Mouse (Mus musculus) CH12.LX (cell line): ENCODE measurements around the gene Tbl2. TPM values are rescaled to one million over a fixed set of nuclear protein-coding genes. Genes with fewer than 3 reads are reported as not detected.

Experiments
- DNase-seq: peaks from one replicate; pipeline ENCODE4 v3.0.0-alpha.2; 2013; ENCODE audit errors: extremely low read depth
- H3K27ac ChIP-seq: 2 replicates; pipeline ENCODE4 v1.5.1; 2012; ENCODE audit warnings: low read depth, mild to moderate bottlenecking, control low read depth, moderate library complexity; ENCODE audit not compliant: insufficient read depth
- H3K27me3 ChIP-seq: replicated peaks from 2 replicates; pipeline ENCODE3; 2012; ENCODE audit warnings: inconsistent platforms
- H3K36me3 ChIP-seq, 2 experiments: replicated peaks in 1 of 2; 2 replicates each; pipeline versions ENCODE3 to v1.6.1; 2012; ENCODE audit warnings: inconsistent platforms in 1 of 2, low read length in 1 of 2, mild to moderate bottlenecking in 1 of 2, mixed read lengths in 1 of 2, moderate library complexity in 1 of 2; ENCODE audit not compliant: control insufficient read depth in 1 of 2, insufficient read depth in 1 of 2
- H3K4me1 ChIP-seq, 2 experiments: 2 replicates each; pipeline ENCODE4 v1.6.1; 2012; ENCODE audit warnings: inconsistent platforms in 1 of 2, moderate library complexity in 1 of 2; ENCODE audit not compliant: insufficient read depth in 2 of 2, control insufficient read depth in 1 of 2
- H3K4me2 ChIP-seq: 2 replicates; pipeline ENCODE4 v1.6.1; 2012; ENCODE audit warnings: low read depth, mild to moderate bottlenecking, control low read depth; ENCODE audit not compliant: poor library complexity, insufficient read depth, severe bottlenecking
- H3K4me3 ChIP-seq, 3 experiments: fragments of 150-350 bp in 1 of 3; sonication (generic) in 1 of 3; replicated peaks in 1 of 3; 2 replicates each; pipeline versions ENCODE3 to v1.5.1; 2011 to 2012; ENCODE audit warnings: low read depth in 2 of 3, low read length in 2 of 3, mild to moderate bottlenecking in 2 of 3, moderate library complexity in 2 of 3, control low read depth in 1 of 3, improper control_type of control experiment in 1 of 3, inconsistent platforms in 1 of 3, mixed read lengths in 1 of 3; ENCODE audit not compliant: poor library complexity in 1 of 3
- H3K79me2 ChIP-seq: replicated peaks from 2 replicates; pipeline ENCODE4 v1.6.1; 2012; ENCODE audit warnings: mild to moderate bottlenecking, moderate library complexity; ENCODE audit not compliant: control insufficient read depth, poor library complexity, insufficient read depth, severe bottlenecking; ENCODE audit errors: extremely low read depth
- H3K9ac ChIP-seq: 2 replicates; pipeline ENCODE4 v1.6.1; 2012; ENCODE audit warnings: low read depth, mild to moderate bottlenecking, control low read depth, moderate library complexity; ENCODE audit not compliant: insufficient read depth
- H3K9me3 ChIP-seq: replicated peaks from 2 replicates; pipeline ENCODE3; 2012; ENCODE audit warnings: low read length, inconsistent platforms, mixed read lengths
- CHD1 ChIP-seq: IDR thresholded peaks from 2 replicates; pipeline ENCODE4 v1.6.1; 2012; ENCODE audit warnings: low read depth, low read length, improper control_type of control experiment, inconsistent platforms
- CHD2 ChIP-seq: IDR thresholded peaks from 2 replicates; pipeline ENCODE4 v1.6.1; 2011; ENCODE audit warnings: low read length, improper control_type of control experiment
- JUN ChIP-seq: IDR thresholded peaks from 2 replicates; pipeline ENCODE4 v1.6.1; 2011; ENCODE audit warnings: low read depth, mild to moderate bottlenecking, low read length, improper control_type of control experiment, moderate library complexity; ENCODE audit not compliant: insufficient read depth
- MXI1 ChIP-seq: IDR thresholded peaks from 2 replicates; pipeline ENCODE4 v1.6.1; 2011; ENCODE audit warnings: mild to moderate bottlenecking, low read depth, low read length, improper control_type of control experiment
- MYC ChIP-seq: IDR thresholded peaks from 2 replicates; pipeline ENCODE4 v1.6.1; 2011; ENCODE audit warnings: low read depth, mild to moderate bottlenecking, improper control_type of control experiment, low read length
- PAX5 ChIP-seq: IDR thresholded peaks from 2 replicates; pipeline ENCODE4 v1.6.1; 2012; ENCODE audit warnings: low read length, inconsistent platforms, mixed read lengths
- POLR2A ChIP-seq: IDR thresholded peaks from 2 replicates; pipeline ENCODE4 v1.6.1; 2011; ENCODE audit warnings: low read depth, mild to moderate bottlenecking, improper control_type of control experiment, low read length
- SIN3A ChIP-seq: IDR thresholded peaks from 2 replicates; pipeline ENCODE4 v1.6.1; 2012; ENCODE audit warnings: low read length, improper control_type of control experiment, inconsistent platforms
- SMC3 ChIP-seq: IDR thresholded peaks from 2 replicates; pipeline ENCODE4 v1.6.1; 2011; ENCODE audit warnings: low read depth, low read length, improper control_type of control experiment
- TBP ChIP-seq: conservative IDR thresholded peaks from 2 replicates; pipeline ENCODE4 v1.6.1; 2011; ENCODE audit warnings: low read depth, low read length, improper control_type of control experiment
- TCF12 ChIP-seq: IDR thresholded peaks from 2 replicates; pipeline ENCODE4 v1.6.1; 2014; ENCODE audit warnings: low read depth, mild to moderate bottlenecking, inconsistent platforms, low read length, improper control_type of control experiment
- ZMIZ1 ChIP-seq: IDR thresholded peaks from 2 replicates; pipeline ENCODE4 v1.6.1; 2012; ENCODE audit warnings: low read depth, mild to moderate bottlenecking, inconsistent platforms, low read length, improper control_type of control experiment
- ZNF384 ChIP-seq: IDR thresholded peaks from 2 replicates; pipeline ENCODE4 v1.6.1; 2012; ENCODE audit warnings: low read depth, low read length, improper control_type of control experiment, inconsistent platforms
- dilution Hi-C: fragments of 300-500 bp; cut with MboI; formaldehyde crosslinking; loops from 2 replicates; pipeline ENCODE4 v1.14.3; 2020; ENCODE audit warnings: low sequenced_read_pairs; ENCODE audit not compliant: extremely low pct_unique_long_range_greater_than_20kb, extremely low pct_ligation_motif_present
- in situ Hi-C: fragments of 300-500 bp; cut with MboI; formaldehyde crosslinking; loops from 3 replicates; pipeline ENCODE4 v1.14.3; 2019; ENCODE audit warnings: low sequenced_read_pairs, low pct_ligation_motif_present, low pct_unique_long_range_greater_than_20kb, mixed read lengths
- polyA plus RNA-seq: library from polyadenylated mRNA; unstranded; fragments of >175 nt; gene quantifications from 2 replicates; pipeline ENCODE4 v1.2.1, GENCODE M21; 2012; ENCODE audit warnings: low read depth; ENCODE audit not compliant: insufficient read length
- total RNA-seq, 2 experiments: library from RNA; depleted of rRNA; stranded (reverse); fragments of 300-350 nt in 1 of 2; fragments of >200 nt in 1 of 2; gene quantifications; 2 replicates each; pipeline ENCODE4 v1.2.3; 2012 to 2014

The Tbl2 gene
- total and polyA plus RNA-seq, 3 experiments, result 20.0 to 31.9 (median 24.8) TPM

GRCm38 (mm10) chr5:135162361-135162760 is 12.9 kb downstream of the Tbl2 start:
- Histone ChIP-seq H3K79me2 (no peaks in the 10 kb centered on the region), H3K4me1 (peaks cover 0 to 4% of the 10 kb centered on the region in 2 experiments; a peak in 1 of 4 replicates), H3K9ac (no peak overlapping the region), H3K27ac (no peak overlapping the region), H3K4me2 (no peak overlapping the region), H3K9me3 (no peaks in the 10 kb centered on the region), H3K27me3 (no peaks in the 10 kb centered on the region), H3K36me3 (peaks cover 33 to 57% of the 10 kb centered on the region in 2 experiments), H3K4me3 (no peak overlapping the region)
- dilution Hi-C loops, result no loop called here
- in situ Hi-C loops, result no loop called here
- no peak for DNase-seq
- TF ChIP-seq TBP, result no peak

- H3K36me3 ChIP-seq, result peaks cover 31 to 54% of the 10 kb centered on the region in 2 experiments
- H3K27me3 ChIP-seq, result no peaks in the 10 kb centered on the region
- H3K9ac ChIP-seq, result no peak overlapping the region
- no peak for DNase-seq
- in situ Hi-C loops (no loop called here), dilution Hi-C loops (no loop called here)
- no peaks in the 10 kb centered on the region for H3K9me3 ChIP-seq
- H3K4me1 ChIP-seq, result peaks cover 0 to 6% of the 10 kb centered on the region in 2 experiments; a peak in 2 of 4 replicates
- H3K79me2 ChIP-seq, result no peaks in the 10 kb centered on the region
- TF ChIP-seq CHD2, result no peak
- TF ChIP-seq SIN3A, result no peak
- no peak for TF ChIP-seq ZMIZ1
- no peak overlapping the region for H3K4me3 ChIP-seq
- no peak overlapping the region for H3K4me2 ChIP-seq
- H3K27ac ChIP-seq, result no peak overlapping the region
These were observed 13.4 kb downstream of the Tbl2 start for GRCm38 (mm10) chr5:135162821-135163220.

DNA sequence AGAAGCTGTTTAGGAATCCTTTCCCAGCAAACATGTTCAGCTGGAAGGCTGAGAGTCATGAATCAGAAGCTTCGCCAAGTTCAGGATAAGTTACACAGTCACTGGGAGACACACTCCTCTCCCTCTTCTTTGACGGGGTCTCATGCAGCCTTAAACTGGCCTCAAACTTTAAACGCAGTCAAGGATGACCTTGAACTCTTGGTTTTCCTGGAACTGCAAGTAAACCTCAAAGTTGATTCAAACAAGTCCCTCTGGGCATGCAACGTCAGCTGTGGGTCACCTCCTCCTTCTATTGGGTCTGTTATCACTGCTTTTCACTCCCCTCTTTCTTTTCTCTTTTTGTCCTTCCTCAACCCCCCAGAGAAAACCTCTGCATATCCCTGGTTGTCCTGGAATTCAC is 17.5 kb downstream of the Tbl2 start:
- no peak overlapping the region for H3K4me2 ChIP-seq
- H3K4me1 ChIP-seq, result peaks cover 9 to 30% of the 10 kb centered on the region in 2 experiments

More for the DNA sequence above, 17.5 kb downstream of the Tbl2 start:
- Histone ChIP-seq H3K27ac (no peak overlapping the region), H3K9ac (no peak overlapping the region), H3K27me3 (no peaks in the 10 kb centered on the region), H3K79me2 (peaks cover 13% of the 10 kb centered on the region), H3K4me3 (no peak overlapping the region), H3K9me3 (no peaks in the 10 kb centered on the region), H3K36me3 (peaks cover 1 to 18% of the 10 kb centered on the region in 2 experiments)
- in situ Hi-C loops (no loop called here), dilution Hi-C loops (no loop called here)
- TF ChIP-seq ZNF384 (no peak), SMC3 (no peak), MXI1 (no peak), PAX5 (no peak), TCF12 (no peak), TBP (no peak), POLR2A (no peak), CHD2 (no peak), JUN (no peak), CHD1 (no peak), MYC (no peak)
- no peak for DNase-seq
